Mouse (Mus musculus): ENCODE data around the gene Pck1. TPM values are rescaled to one million over a fixed set of nuclear protein-coding genes. Genes with fewer than 3 reads are reported as not detected.
A peak's percentile ranks its signal among the peaks of the same experiment; 100 is the strongest.
"Not testable (repeated sequence)": the region's sequence is repeated elsewhere in the genome, so short reads cannot be mapped to it uniquely, and the experiment has no call there.

Gene Pck1
- polyA plus RNA-seq (2014; fragmentation: Nextera tagmentation; extraction: Ambion mirVana): not detected in 2 replicates

- no peaks in the 10 kb centered on the region for H3K36me3 ChIP-seq (replicated peaks; ENCODE audit: control insufficient read depth, insufficient read depth, low read depth, low read length)
- no peak within 1 kb of the TSS for H3K27ac ChIP-seq (replicated peaks; ENCODE audit: low read depth, low read length)
- 86% methylated on average over 13 of the region's 13 CpGs for WGBS
- H3K9me3 ChIP-seq (replicated peaks; ENCODE audit: control insufficient read depth, low read length): no peaks in the 10 kb centered on the region
- no peak within 1 kb of the TSS for H3K4me3 ChIP-seq (ENCODE audit: low read depth, low read length)
- no peak within 1 kb of the TSS for H3K4me2 ChIP-seq (ENCODE audit: low read depth, low read length)
- H3K9ac ChIP-seq (replicated peaks; ENCODE audit: low read length): no peak within 1 kb of the TSS
- no peaks in the 10 kb centered on the region for H3K27me3 ChIP-seq (ENCODE audit: control insufficient read depth, insufficient read depth, low read length)
- no peak for DNase-seq (ENCODE audit: low spot score)
- no peak for ATAC-seq (replicated peaks; ENCODE audit: insufficient number of reproducible peaks, low FRiP score, low TSS enrichment, low read depth)
- H3K4me1 ChIP-seq (ENCODE audit: control insufficient read depth, insufficient read depth, low read length): no peaks in the 10 kb centered on the region
These were observed at the start of gene Pck1 for GRCm38 (mm10) chr2:173152436-173153151. Pck1 (plus strand) TSS chr2:173153048.

- no peak for ATAC-seq (replicated peaks; ENCODE audit: insufficient number of reproducible peaks, low FRiP score, low TSS enrichment, low read depth)
- no peaks in the 10 kb centered on the region for H3K4me1 ChIP-seq (ENCODE audit: control insufficient read depth, insufficient read depth, low read length)
- WGBS: 78% methylated on average over 9 of the region's 9 CpGs
These were observed 46.4 kb upstream of the Pck1 start for GRCm38 (mm10) chr2:173106409-173106808.

GRCm38 (mm10) chr2:173106889-173107785 is 45.7 kb upstream of the Pck1 start:
- Histone ChIP-seq H3K4me1 (ENCODE audit: control insufficient read depth, insufficient read depth, low read length) (no peaks in the 10 kb centered on the region), H3K9me3 (replicated peaks; ENCODE audit: control insufficient read depth, low read length) (no peaks in the 10 kb centered on the region), H3K27me3 (ENCODE audit: control insufficient read depth, insufficient read depth, low read length) (no peaks in the 10 kb centered on the region), H3K9ac (replicated peaks; ENCODE audit: low read length) (no peak overlapping the region), H3K4me3 (ENCODE audit: low read depth, low read length) (no peak overlapping the region), H3K36me3 (replicated peaks; ENCODE audit: control insufficient read depth, insufficient read depth, low read depth, low read length) (no peaks in the 10 kb centered on the region), H3K27ac (replicated peaks; ENCODE audit: low read depth, low read length) (no peak overlapping the region), H3K4me2 (ENCODE audit: low read depth, low read length) (no peak overlapping the region)
- 16% methylated on average over 14 of the region's 14 CpGs for WGBS
- DNase-seq (ENCODE audit: low spot score): peak; percentile 84
- ATAC-seq (replicated peaks; ENCODE audit: insufficient number of reproducible peaks, low FRiP score, low TSS enrichment, low read depth): no peak

More at GRCm38 (mm10) chr2:173106409-173106808, 46.4 kb upstream of the Pck1 start:
- H3K9ac ChIP-seq (replicated peaks; ENCODE audit: low read length): no peak overlapping the region
- DNase-seq (ENCODE audit: low spot score): no peak
- no peak overlapping the region for H3K27ac ChIP-seq (replicated peaks; ENCODE audit: low read depth, low read length)
- H3K9me3 ChIP-seq (replicated peaks; ENCODE audit: control insufficient read depth, low read length): no peaks in the 10 kb centered on the region
- no peaks in the 10 kb centered on the region for H3K27me3 ChIP-seq (ENCODE audit: control insufficient read depth, insufficient read depth, low read length)
- H3K4me2 ChIP-seq (ENCODE audit: low read depth, low read length): no peak overlapping the region
- no peak overlapping the region for H3K4me3 ChIP-seq (ENCODE audit: low read depth, low read length)
- no peaks in the 10 kb centered on the region for H3K36me3 ChIP-seq (replicated peaks; ENCODE audit: control insufficient read depth, insufficient read depth, low read depth, low read length)

GRCm38 (mm10) chr2:173108509-173109190 is 44.2 kb upstream of the Pck1 start:
- ATAC-seq (replicated peaks; ENCODE audit: insufficient number of reproducible peaks, low FRiP score, low TSS enrichment, low read depth): no peak
- no peak overlapping the region for H3K4me2 ChIP-seq (ENCODE audit: low read depth, low read length)

GRCm38 (mm10) chr2:173109510-173109909 is 43.3 kb upstream of the Pck1 start:
- no peak for ATAC-seq (replicated peaks; ENCODE audit: insufficient number of reproducible peaks, low FRiP score, low TSS enrichment, low read depth)
- DNase-seq (ENCODE audit: low spot score): no peak

More at GRCm38 (mm10) chr2:173108509-173109190, 44.2 kb upstream of the Pck1 start:
- no peaks in the 10 kb centered on the region for H3K36me3 ChIP-seq (replicated peaks; ENCODE audit: control insufficient read depth, insufficient read depth, low read depth, low read length)
- H3K27me3 ChIP-seq (ENCODE audit: control insufficient read depth, insufficient read depth, low read length): no peaks in the 10 kb centered on the region
- H3K27ac ChIP-seq (replicated peaks; ENCODE audit: low read depth, low read length): no peak overlapping the region
- H3K4me3 ChIP-seq (ENCODE audit: low read depth, low read length): no peak overlapping the region
- no peaks in the 10 kb centered on the region for H3K4me1 ChIP-seq (ENCODE audit: control insufficient read depth, insufficient read depth, low read length)
- DNase-seq (ENCODE audit: low spot score): no peak
- no peak overlapping the region for H3K9ac ChIP-seq (replicated peaks; ENCODE audit: low read length)
- no peaks in the 10 kb centered on the region for H3K9me3 ChIP-seq (replicated peaks; ENCODE audit: control insufficient read depth, low read length)
- 79% methylated on average over 6 of the region's 6 CpGs for WGBS

GRCm38 (mm10) chr2:173110571-173110970 is 42.3 kb upstream of the Pck1 start:
- no peaks in the 10 kb centered on the region for H3K36me3 ChIP-seq (replicated peaks; ENCODE audit: control insufficient read depth, insufficient read depth, low read depth, low read length)
- no peak overlapping the region for H3K4me3 ChIP-seq (ENCODE audit: low read depth, low read length)
- no peak overlapping the region for H3K9ac ChIP-seq (replicated peaks; ENCODE audit: low read length)
- ATAC-seq (replicated peaks; ENCODE audit: insufficient number of reproducible peaks, low FRiP score, low TSS enrichment, low read depth): no peak
- no peak overlapping the region for H3K4me2 ChIP-seq (ENCODE audit: low read depth, low read length)
- 86% methylated on average over 9 of the region's 9 CpGs for WGBS
- no peaks in the 10 kb centered on the region for H3K9me3 ChIP-seq (replicated peaks; ENCODE audit: control insufficient read depth, low read length)
- no peaks in the 10 kb centered on the region for H3K4me1 ChIP-seq (ENCODE audit: control insufficient read depth, insufficient read depth, low read length)
- no peak overlapping the region for H3K27ac ChIP-seq (replicated peaks; ENCODE audit: low read depth, low read length)
- DNase-seq (ENCODE audit: low spot score): no peak
- H3K27me3 ChIP-seq (ENCODE audit: control insufficient read depth, insufficient read depth, low read length): no peaks in the 10 kb centered on the region

More at GRCm38 (mm10) chr2:173109510-173109909, 43.3 kb upstream of the Pck1 start:
- Histone ChIP-seq H3K36me3 (replicated peaks; ENCODE audit: control insufficient read depth, insufficient read depth, low read depth, low read length) (no peaks in the 10 kb centered on the region), H3K4me3 (ENCODE audit: low read depth, low read length) (no peak overlapping the region), H3K27me3 (ENCODE audit: control insufficient read depth, insufficient read depth, low read length) (no peaks in the 10 kb centered on the region), H3K9me3 (replicated peaks; ENCODE audit: control insufficient read depth, low read length) (no peaks in the 10 kb centered on the region), H3K4me2 (ENCODE audit: low read depth, low read length) (no peak overlapping the region), H3K9ac (replicated peaks; ENCODE audit: low read length) (no peak overlapping the region), H3K27ac (replicated peaks; ENCODE audit: low read depth, low read length) (no peak overlapping the region), H3K4me1 (ENCODE audit: control insufficient read depth, insufficient read depth, low read length) (no peaks in the 10 kb centered on the region)
- 90% methylated on average over 7 of the region's 7 CpGs for WGBS

GRCm38 (mm10) chr2:173113796-173114195 is 39.1 kb upstream of the Pck1 start:
- H3K4me2 ChIP-seq (ENCODE audit: low read depth, low read length); H3K27me3 ChIP-seq (ENCODE audit: control insufficient read depth, insufficient read depth, low read length); H3K27ac ChIP-seq (replicated peaks; ENCODE audit: low read depth, low read length); H3K4me3 ChIP-seq (ENCODE audit: low read depth, low read length); H3K4me1 ChIP-seq (ENCODE audit: control insufficient read depth, insufficient read depth, low read length); H3K9me3 ChIP-seq (replicated peaks; ENCODE audit: control insufficient read depth, low read length); H3K9ac ChIP-seq (replicated peaks; ENCODE audit: low read length); ATAC-seq (replicated peaks; ENCODE audit: insufficient number of reproducible peaks, low FRiP score, low TSS enrichment, low read depth); DNase-seq (ENCODE audit: low spot score); H3K36me3 ChIP-seq (replicated peaks; ENCODE audit: control insufficient read depth, insufficient read depth, low read depth, low read length): not testable (repeated sequence)
- 58% methylated on average over 3 of the region's 3 CpGs for WGBS
